Mouse (Mus musculus): ENCODE measurements around the gene Sirpb1a.
"Not testable (repeated sequence)": the region's sequence is repeated elsewhere in the genome, so short reads cannot be mapped to it uniquely, and the experiment has no call there.

Gene Sirpb1a

GRCm38 (mm10) chr3:15426447-15426846 lies at the start of gene Sirpb1a:
Gene Sirpb1a (minus strand): TSS chr3:15426520.
- DNase-seq (ENCODE audit: low read depth, low spot score), result not testable (repeated sequence)

- not testable (repeated sequence) for DNase-seq (ENCODE audit: low read depth, low spot score)
Observed at GRCm38 (mm10) chr3:15474831-15475230, 48.5 kb upstream of the Sirpb1a start.

GRCm38 (mm10) chr3:15470158-15470557 lies 43.8 kb upstream of the Sirpb1a start:
- not testable (repeated sequence) for DNase-seq (ENCODE audit: low read depth, low spot score)

- not testable (repeated sequence) for DNase-seq (ENCODE audit: low read depth, low spot score)
Observed at GRCm38 (mm10) chr3:15443936-15444335, 17.6 kb upstream of the Sirpb1a start.

GRCm38 (mm10) chr3:15439844-15440243 lies 13.5 kb upstream of the Sirpb1a start:
- not testable (repeated sequence) for DNase-seq (ENCODE audit: low read depth, low spot score)

- DNase-seq (ENCODE audit: low read depth, low spot score), result no peak
Observed at GRCm38 (mm10) chr3:15427917-15428316, 1.6 kb upstream of the Sirpb1a start.

GRCm38 (mm10) chr3:15355690-15356089 lies 70.6 kb downstream of the Sirpb1a start:
- not testable (repeated sequence) for DNase-seq (ENCODE audit: low read depth, low spot score)

- DNase-seq (ENCODE audit: low read depth, low spot score), result not testable (repeated sequence)
Observed at GRCm38 (mm10) chr3:15350318-15350717, 76.0 kb downstream of the Sirpb1a start.

- not testable (repeated sequence) for DNase-seq (ENCODE audit: low read depth, low spot score)
Observed at GRCm38 (mm10) chr3:15345606-15346005, 80.7 kb downstream of the Sirpb1a start.

GRCm38 (mm10) chr3:15340287-15340686 lies 86.0 kb downstream of the Sirpb1a start:
- DNase-seq (ENCODE audit: low read depth, low spot score), result no peak

- no peak for DNase-seq (ENCODE audit: low read depth, low spot score)
Observed at GRCm38 (mm10) chr3:15334182-15334581, 92.1 kb downstream of the Sirpb1a start.

GRCm38 (mm10) chr3:15332063-15332462 lies 94.3 kb downstream of the Sirpb1a start, which contains the start of gene Gm9733:
Gene Gm9733 (minus strand): TSS chr3:15332302.
- no peak for DNase-seq (ENCODE audit: low read depth, low spot score)

GRCm38 (mm10) chr3:15331545-15331944 lies 94.8 kb downstream of the Sirpb1a start:
- no peak for DNase-seq (ENCODE audit: low read depth, low spot score)

GRCm38 (mm10) chr3:15329549-15329948 lies 96.8 kb downstream of the Sirpb1a start:
- no peak for DNase-seq (ENCODE audit: low read depth, low spot score)

Measured in ZHBTc4 (cell line).